Mouse (Mus musculus) bone marrow macrophage, adult 2 months (primary cell): ENCODE measurements around the gene Med13l.

Experiments
- CTCF ChIP-seq: IDR thresholded peaks from 2 replicates; pipeline ENCODE4 v1.5.1; 2012; ENCODE audit warnings: low read depth, mild to moderate bottlenecking, low read length, moderate library complexity
- POLR2A ChIP-seq: IDR thresholded peaks from 2 replicates; pipeline ENCODE4 v1.6.1; 2012; ENCODE audit warnings: mild to moderate bottlenecking, low read depth, low read length, borderline replicate concordance

DNA sequence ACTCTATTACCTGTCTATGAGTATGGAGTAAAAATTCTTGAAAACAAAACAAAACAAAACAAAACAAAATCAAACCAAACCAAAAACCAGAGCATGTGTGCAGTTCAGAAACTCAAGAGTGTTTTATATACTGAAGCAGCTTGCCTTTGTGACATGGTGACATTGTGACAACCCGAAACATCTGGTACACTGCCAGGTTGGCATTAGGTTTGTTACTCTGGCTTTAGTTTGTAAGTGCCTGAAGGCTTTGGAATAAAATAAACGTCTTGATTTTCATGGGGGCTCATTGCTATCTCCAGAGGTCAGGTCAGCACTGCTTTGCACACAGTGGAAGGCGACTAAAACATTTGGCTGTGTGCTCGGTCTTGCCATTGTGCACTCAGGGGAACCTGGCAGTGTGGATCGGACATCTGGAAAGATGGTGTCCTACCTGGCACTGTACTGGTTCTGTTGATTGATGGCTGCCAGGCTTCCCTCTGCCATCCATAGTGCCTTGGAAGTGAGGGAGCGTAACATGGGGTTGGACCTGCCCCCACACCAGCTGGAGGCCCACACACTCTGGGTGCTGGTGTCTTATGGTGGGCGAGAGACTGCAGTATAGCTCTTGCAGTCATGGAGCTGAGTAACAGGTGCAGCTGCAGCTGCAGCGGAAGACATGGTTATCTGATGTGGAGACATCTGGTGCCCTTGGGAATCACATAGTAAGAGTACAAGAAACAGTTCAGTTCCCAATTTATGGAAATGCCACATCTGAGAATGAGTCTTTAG lies 115.9 kb downstream of the Med13l start:
- TF ChIP-seq POLR2A (no peak), CTCF (no peak)
